Mouse (Mus musculus): ENCODE results near the gene Hoxd9.

DNA sequence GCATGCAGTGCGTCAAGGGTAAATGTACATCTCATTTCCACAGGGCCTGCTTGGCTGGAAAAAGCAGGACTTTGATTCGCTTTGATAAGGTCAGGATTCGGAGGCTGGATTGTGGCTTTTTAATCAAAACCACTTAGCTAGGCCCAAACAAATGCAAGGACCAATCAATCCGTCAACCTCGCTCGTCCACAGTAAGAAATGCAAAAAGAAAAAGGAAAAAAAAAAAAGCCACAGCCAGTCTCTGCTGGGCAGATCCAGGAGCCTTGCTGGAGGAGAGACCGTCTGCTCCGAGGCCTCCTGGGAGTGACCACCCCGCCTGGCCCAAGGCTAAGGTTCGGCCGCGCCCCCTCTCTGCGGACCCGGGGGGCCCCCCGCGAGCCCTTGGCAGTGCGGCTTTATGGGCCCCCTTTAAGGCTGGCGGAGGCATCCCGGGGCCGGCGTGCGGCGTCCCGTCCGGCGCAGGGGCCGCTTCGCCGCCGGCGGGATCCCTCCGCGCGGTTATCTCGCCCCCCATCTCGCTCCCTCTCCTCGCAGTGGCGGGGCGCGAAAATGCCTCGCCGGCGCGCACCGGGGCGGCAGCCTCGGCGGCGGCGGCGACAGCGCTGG is 7.0 kb downstream of the Hoxd9 start, which contains the start of gene Hoxd8:
- TF ChIP-seq CTCF (IDR thresholded peaks at IDR 0.05; ENCODE audit: borderline replicate concordance, control insufficient read depth, extremely low read depth, insufficient read depth, low read length, poor library complexity) (no peak), POLR2A (IDR thresholded peaks at IDR 0.05; ENCODE audit: control insufficient read depth, extremely low read depth, insufficient read depth, low read length, poor library complexity) (no peak)

All from thymus, adult 2 months (tissue).